Mouse (Mus musculus): ENCODE measurements around the gene Scamp2.

Gene Scamp2

GRCm38 (mm10) chr9:57627892-57628291 is 67.1 kb downstream of the Scamp2 start:
- DNase-seq (ENCODE audit: low read depth, low spot score) = no peak

- no peak for DNase-seq (ENCODE audit: low read depth, low spot score)
Observed at GRCm38 (mm10) chr9:57628717-57629116, 68.0 kb downstream of the Scamp2 start.

GRCm38 (mm10) chr9:57629118-57629874 is 68.6 kb downstream of the Scamp2 start:
- DNase-seq (ENCODE audit: low read depth, low spot score) = peak; percentile 60

GRCm38 (mm10) chr9:57633481-57634024 is 72.8 kb downstream of the Scamp2 start:
- no peak for DNase-seq (ENCODE audit: low read depth, low spot score)

- DNase-seq (ENCODE audit: low read depth, low spot score) = no peak
Observed at GRCm38 (mm10) chr9:57637272-57637671, 76.5 kb downstream of the Scamp2 start.

GRCm38 (mm10) chr9:57637741-57638322 is 77.1 kb downstream of the Scamp2 start:
- DNase-seq (ENCODE audit: low read depth, low spot score) = no peak
